Mouse (Mus musculus) spleen, adult 2 months (tissue): ENCODE results near the gene Ints4.

ENCODE experiments used
- CTCF ChIP-seq: fragments of 200-500 bp; IDR thresholded peaks from 2 replicates; pipeline ENCODE4 v1.5.1; 2011; ENCODE audit warnings: mild to moderate bottlenecking, inconsistent platforms; ENCODE audit not compliant: insufficient read depth, insufficient read length, insufficient replicate concordance; ENCODE audit errors: extremely low read depth
- POLR2A ChIP-seq: fragments of 200-500 bp; IDR thresholded peaks from 2 replicates; pipeline ENCODE4 v1.6.1; 2011; ENCODE audit warnings: low read depth, low read length, inconsistent platforms

DNA sequence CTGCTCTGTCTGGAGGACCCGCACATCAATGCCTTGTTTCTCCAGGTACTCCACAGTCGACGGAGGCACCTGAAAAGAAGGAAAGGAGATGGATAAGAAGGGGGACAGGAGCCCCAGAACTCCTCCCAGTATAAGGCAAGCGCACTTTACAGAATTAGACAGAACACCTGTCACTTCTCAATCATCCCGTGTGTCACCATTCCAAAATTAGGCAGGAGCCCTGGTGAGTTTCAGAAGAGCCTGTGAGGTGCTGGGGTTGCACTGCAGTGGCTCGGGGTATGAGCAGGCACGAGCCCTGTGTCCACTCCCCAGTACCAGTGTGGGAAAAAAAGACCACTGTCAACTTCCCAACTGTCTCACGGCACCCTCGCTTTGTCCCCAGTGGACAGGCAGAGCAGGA is 69.9 kb downstream of the Ints4 start:
- TF ChIP-seq POLR2A (no peak), CTCF (no peak)
